Mouse (Mus musculus) embryonic fibroblast, embryonic 13.5 days (primary cell): ENCODE data around the gene Osm. TPM values are rescaled to one million over a fixed set of nuclear protein-coding genes. Genes with fewer than 3 reads are reported as not detected.

Experiments
- H3K27ac ChIP-seq: 2 replicates; pipeline ENCODE4 v1.5.1; 2012; ENCODE audit warnings: low read length, control low read depth, inconsistent platforms; ENCODE audit not compliant: insufficient read depth
- H3K4me1 ChIP-seq: 2 replicates; pipeline ENCODE4 v1.6.1; 2011; ENCODE audit warnings: low read length; ENCODE audit not compliant: control insufficient read depth, insufficient read depth
- H3K4me3 ChIP-seq: 2 replicates; pipeline ENCODE4 v1.5.1; 2011; ENCODE audit warnings: mild to moderate bottlenecking, control low read depth, low read length; ENCODE audit not compliant: insufficient read depth
- CTCF ChIP-seq: IDR thresholded peaks from 2 replicates; pipeline ENCODE4 v1.5.1; 2011; ENCODE audit warnings: mild to moderate bottlenecking, control low read depth, low read length, moderate library complexity, borderline replicate concordance; ENCODE audit not compliant: insufficient read depth
- POLR2A ChIP-seq: IDR thresholded peaks from 2 replicates; pipeline ENCODE4 v1.6.1; 2011; ENCODE audit warnings: low read depth, mild to moderate bottlenecking, control low read depth, low read length, moderate library complexity
- polyA plus RNA-seq: library from polyadenylated mRNA; stranded (reverse); fragments of >200 nt; gene quantifications from 2 replicates; pipeline ENCODE4 v1.2.4, GENCODE M21; 2011; ENCODE audit warnings: low read depth; ENCODE audit not compliant: missing spikeins, insufficient read length

The Osm gene
- polyA plus RNA-seq, 1 experiment, result not detected

DNA sequence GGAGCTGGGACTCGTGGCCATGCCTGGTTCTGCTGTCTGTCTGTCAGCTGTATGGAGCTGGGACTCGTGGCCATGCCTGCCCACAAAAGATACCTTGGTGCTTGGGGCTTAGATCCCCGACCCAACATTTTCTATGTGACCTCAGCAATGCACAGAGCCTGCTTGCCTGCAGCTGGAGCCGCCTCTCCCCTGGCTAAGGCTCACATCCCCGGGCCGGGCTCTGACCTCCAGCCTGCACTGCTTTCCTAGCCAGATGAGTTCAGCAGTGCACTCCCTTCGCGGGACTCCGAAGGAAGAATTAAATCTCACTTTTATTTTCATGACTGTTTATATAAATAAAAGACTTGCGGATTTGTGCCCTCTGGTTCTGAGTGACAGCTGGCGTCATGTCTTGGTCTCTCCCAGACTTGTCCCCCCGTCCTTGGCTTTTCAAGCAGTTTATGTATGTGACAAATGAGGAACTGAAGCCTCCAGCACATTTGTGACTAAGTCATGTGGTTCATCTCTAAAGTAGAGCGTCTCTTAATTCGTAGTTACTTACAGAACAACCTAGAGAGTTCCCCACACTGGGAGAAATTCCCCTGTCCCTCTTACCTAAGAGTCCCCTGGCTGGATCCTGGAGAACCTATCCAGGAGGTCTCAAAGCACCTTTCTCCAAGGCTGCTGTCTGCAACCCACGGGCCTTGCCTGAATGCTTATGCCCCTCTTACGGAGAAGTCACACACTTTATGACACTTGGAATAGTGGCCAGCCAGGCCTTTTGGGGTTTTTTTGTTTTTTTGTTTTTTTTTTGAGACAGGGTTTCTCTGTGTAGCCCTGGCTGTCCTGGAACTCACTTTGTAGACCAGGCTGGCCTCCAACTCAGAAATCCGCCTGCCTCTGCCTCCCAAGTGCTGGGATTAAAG, 13.9 kb upstream of the Osm start:
- Histone ChIP-seq H3K27ac (no peak overlapping the region), H3K4me3 (no peak overlapping the region), H3K4me1 (no peaks in the 10 kb centered on the region)
- TF ChIP-seq POLR2A (no peak), CTCF (no peak)

GRCm38 (mm10) chr11:4223393-4224188, 12.6 kb upstream of the Osm start:
- TF ChIP-seq POLR2A, result no peak
- TF ChIP-seq CTCF, result no peak
- Histone ChIP-seq H3K4me3 (no peak overlapping the region), H3K4me1 (no peaks in the 10 kb centered on the region), H3K27ac (no peak overlapping the region)

DNA sequence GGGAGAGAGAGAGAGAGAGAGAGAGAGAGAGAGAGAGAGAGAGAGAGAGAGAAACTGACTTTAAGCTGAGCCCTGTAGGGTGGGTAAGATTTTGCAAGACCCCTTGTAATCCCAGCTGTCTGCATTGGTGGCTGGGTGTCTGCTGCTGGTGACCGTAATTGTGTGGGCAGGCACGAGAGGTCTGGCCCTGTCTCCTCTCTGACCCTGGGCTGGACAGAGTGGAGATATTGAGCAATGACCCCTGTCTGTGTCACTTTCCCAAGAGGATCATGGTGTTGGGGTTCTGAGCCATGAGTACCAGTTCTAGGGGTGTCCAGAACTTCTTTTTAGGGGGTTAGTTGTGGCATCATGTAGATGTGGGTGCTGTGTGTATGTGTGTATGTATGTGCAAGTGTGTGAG, 12.0 kb upstream of the Osm start:
- H3K4me1 ChIP-seq, result no peaks in the 10 kb centered on the region
- TF ChIP-seq CTCF (no peak), POLR2A (no peak)
- no peak overlapping the region for H3K27ac ChIP-seq
- H3K4me3 ChIP-seq, result no peak overlapping the region

DNA sequence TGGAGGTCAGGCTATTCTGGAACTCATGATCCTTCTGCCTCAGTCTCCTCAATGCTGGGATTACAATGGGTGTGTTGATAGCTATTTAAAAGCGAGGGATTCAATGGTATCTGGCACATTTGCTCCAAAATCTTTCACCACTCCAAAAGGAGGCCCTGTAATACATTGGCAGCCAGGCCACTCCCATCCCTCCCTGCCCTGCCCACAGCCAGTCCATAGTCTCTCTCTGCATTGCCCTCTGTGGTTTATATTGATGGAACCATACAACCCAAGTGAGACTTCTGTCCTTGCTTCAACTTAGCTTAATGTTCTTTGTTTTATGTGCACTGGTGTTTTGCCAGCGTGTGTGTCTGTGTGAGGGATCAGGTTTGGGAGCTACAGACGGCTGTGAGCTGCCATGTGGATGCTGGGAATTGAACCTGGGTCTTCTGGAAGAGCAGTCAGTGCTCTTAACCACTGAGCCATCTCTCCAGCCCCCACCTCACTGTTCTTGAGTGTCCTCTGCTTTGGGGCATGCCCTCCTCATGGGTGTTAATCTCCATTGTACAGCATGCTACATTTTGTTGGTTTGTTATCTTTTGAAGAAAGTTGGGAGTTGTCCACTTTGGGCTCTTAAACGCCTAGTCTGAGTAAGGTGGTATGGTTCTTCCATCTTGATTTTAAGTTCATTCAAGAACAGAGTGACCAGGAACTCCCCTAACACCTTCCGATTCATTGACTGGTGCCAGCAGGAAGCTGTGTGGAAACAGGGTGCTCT, 9.5 kb upstream of the Osm start:
- no peaks in the 10 kb centered on the region for H3K4me1 ChIP-seq
- no peak overlapping the region for H3K4me3 ChIP-seq
- TF ChIP-seq POLR2A (no peak), CTCF (no peak)
- H3K27ac ChIP-seq, result no peak overlapping the region

GRCm38 (mm10) chr11:4228463-4228862, 7.8 kb upstream of the Osm start:
- no peaks in the 10 kb centered on the region for H3K4me1 ChIP-seq
- no peak for TF ChIP-seq POLR2A
- TF ChIP-seq CTCF, result no peak
- H3K4me3 ChIP-seq, result no peak overlapping the region
- no peak overlapping the region for H3K27ac ChIP-seq

DNA sequence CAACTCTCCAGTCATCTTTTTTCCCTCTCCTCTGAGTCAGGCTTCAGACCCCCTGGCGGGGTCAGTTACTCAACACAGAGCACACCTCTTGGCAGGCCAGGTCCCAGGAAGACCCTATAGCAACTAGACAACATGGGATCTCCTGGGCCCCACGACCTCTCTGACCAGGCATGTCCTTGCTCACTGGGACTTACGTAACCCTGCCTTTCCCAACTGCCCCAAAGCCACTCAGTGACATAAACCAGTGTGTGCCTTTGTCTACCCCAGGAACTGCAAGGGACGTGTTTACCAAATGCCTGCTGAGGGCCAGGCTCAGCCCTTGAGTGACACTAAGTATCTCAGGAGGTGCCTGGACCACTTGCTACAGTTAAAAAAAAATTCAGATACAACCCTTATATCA, 6.4 kb upstream of the Osm start:
- Histone ChIP-seq H3K4me3 (no peak overlapping the region), H3K27ac (no peak overlapping the region), H3K4me1 (no peaks in the 10 kb centered on the region)
- no peak for TF ChIP-seq CTCF

- TF ChIP-seq CTCF (no peak), POLR2A (no peak)
- no peak overlapping the region for H3K27ac ChIP-seq
- H3K4me1 ChIP-seq, result no peaks in the 10 kb centered on the region
- H3K4me3 ChIP-seq, result no peak overlapping the region
Measured at GRCm38 (mm10) chr11:4231435-4231834, 4.8 kb upstream of the Osm start.

GRCm38 (mm10) chr11:4232644-4233043, 3.6 kb upstream of the Osm start:
- no peaks in the 10 kb centered on the region for H3K4me1 ChIP-seq

GRCm38 (mm10) chr11:4235052-4235655, 1.1 kb upstream of the Osm start:
- Histone ChIP-seq H3K4me3 (no peak overlapping the region), H3K4me1 (no peaks in the 10 kb centered on the region), H3K27ac (no peak overlapping the region)
- TF ChIP-seq CTCF, result no peak
- TF ChIP-seq POLR2A, result no peak

More at GRCm38 (mm10) chr11:4232644-4233043, 3.6 kb upstream of the Osm start:
- Histone ChIP-seq H3K4me3 (no peak overlapping the region), H3K27ac (no peak overlapping the region)
- TF ChIP-seq CTCF (no peak), POLR2A (no peak)

GRCm38 (mm10) chr11:4236546-4237067, 387 bp downstream of the Osm start:
- no peaks in the 10 kb centered on the region for H3K4me1 ChIP-seq
- H3K4me3 ChIP-seq, result no peak overlapping the region
- no peak overlapping the region for H3K27ac ChIP-seq
- no peak for TF ChIP-seq CTCF
- no peak for TF ChIP-seq POLR2A
